Mouse (Mus musculus) gastrocnemius, postnatal 25 days (tissue): Measurements from ENCODE around the gene 9430038I01Rik. TPM values are rescaled to one million over a fixed set of nuclear protein-coding genes. Genes with fewer than 3 reads are reported as not detected.

Experiments used
- DNase-seq: peaks from one replicate; pipeline ENCODE4 v3.0.0; 2022
- total RNA-seq, 2 experiments: library from RNA; stranded (reverse); gene quantifications; 1 replicate in 1 of 2; 2 replicates in 1 of 2; pipeline ENCODE4 v1.2.3; 2021

9430038I01Rik gene
- total RNA-seq, 2 experiments from 2014 or later, result 2.7 to 3.9 TPM

DNA sequence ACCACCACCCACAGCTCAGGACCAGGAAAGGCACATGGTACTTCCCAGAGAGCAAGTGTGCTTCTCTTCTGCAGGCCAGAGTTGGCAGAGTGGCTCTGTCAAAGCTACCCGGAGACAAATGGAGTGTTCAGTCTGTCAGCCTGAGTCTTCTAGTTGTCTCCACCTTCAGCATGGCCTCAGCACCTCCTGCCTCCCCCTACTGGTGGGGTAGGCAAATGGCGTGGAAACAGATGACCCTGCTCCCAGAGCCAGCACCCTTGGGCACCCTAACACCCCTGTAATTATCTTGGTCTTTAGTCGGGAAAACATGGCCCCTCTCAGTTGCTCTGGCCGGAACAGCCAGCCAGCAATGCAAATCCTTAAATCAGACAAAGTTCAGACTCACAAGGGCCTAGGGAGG lies 43.8 kb downstream of the 9430038I01Rik start:
- no peak for DNase-seq

DNA sequence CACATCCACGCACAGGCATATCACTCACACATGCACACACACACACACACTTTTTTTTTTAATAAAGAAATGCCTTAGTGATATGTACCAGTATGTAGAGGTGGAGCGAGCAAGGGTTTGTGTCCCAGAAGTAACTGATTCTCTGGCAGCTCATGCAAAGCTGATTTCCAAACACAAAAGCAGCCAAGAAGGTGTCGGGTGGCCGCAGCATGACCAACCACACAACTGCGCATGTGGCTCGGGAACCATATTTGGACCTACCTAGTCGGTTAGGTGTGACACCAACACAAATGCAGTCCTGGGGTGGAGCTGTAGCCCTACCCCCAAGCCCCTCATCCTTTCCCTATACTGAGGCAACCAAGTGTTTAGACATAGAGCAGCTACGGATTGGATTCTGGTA lies 45.5 kb downstream of the 9430038I01Rik start:
- no peak for DNase-seq

DNA sequence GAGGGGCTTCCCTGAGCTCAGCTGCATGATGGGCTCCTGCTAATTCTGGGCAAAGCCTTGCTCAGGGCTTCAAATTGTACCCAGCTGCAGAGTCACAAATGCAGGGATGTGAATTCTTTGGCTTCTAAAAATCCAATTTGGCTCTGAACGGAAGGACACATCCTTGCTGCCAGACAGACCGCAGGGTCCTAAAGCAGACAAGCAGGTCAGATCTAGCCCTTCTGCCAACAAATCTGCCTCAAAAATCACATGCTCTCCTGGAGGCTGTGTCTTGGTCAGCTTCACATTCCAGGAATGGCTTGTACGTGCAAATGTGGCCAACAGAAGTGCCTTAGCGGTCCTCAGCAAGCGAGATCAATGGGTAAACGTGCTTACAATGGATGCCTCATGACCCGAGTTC lies 46.0 kb downstream of the 9430038I01Rik start:
- DNase-seq, result peak; percentile 22

DNA sequence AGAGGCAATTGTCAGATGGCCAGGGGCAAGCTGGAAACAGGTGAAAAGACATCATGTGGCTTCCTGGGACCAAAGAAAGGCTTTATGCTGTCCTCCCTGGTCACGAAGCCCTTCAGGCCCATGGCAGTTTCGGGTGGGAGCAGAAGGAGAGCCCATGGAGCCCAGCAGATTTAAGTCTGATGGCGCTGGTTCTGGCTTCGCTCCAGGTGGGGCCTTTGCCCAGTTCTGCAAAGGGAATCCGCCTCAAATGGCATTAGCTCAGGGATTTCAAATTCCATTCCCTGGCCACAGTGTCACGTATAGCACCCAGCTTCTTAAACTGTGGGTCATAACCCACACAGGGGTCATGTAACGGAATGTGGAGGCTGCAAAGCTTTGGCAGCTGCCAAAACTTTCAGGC lies 63.7 kb downstream of the 9430038I01Rik start:
- peak; percentile 37 for DNase-seq

DNA sequence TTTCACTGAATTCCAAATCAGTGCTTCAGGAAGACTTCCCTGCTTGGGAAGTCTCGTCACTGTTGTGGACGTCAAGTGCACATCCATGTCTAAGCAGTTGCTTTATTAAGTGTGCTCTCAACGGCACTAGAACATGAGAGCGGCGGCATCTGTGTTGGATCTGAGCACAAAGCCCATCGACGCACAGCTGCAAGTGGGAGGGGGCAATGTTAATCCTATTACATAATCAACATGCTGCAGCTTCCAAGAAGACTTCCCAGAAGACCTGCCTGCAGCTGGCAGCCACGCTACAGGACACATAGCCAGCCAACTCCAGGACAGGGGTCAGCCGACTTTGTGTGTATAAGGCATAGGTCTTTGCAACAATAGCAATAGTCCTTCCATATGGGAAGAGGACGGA lies 64.5 kb downstream of the 9430038I01Rik start:
- DNase-seq, result peak; percentile 61

DNA sequence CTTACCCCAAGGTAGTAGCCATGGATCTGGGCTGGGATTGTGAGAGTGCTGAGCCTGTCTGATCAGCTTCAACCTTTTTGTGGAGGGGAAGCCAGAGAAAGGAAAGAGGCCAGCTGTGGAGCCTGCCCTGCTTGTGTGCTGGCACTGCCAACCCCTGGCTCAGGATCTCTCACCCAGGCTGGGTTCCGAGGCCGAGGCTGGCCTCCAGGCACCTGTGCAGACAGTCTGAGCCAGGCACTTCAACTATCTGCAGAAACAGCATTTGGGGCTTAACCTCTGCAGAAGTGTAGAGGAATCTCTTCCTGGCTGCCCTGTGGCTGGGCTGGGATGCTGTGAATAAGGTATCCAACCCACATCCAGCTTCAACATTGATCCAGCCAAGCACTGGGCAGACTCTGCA lies 76.6 kb downstream of the 9430038I01Rik start:
- peak; percentile 73 for DNase-seq

Other genes with a start within 250 kb of the 9430038I01Rik start
- gene Ebf3, start 96.3 kb downstream of the 9430038I01Rik start, total RNA-seq, result 1 to 10 TPM; 6.6 to 8.6 TPM
- gene Glrx3, start 26.9 kb upstream of the 9430038I01Rik start, total RNA-seq, result 100 to 1,000 TPM in 1 of 2 experiments, 10 to 100 TPM in 1; 99.3 to 111 TPM